Mouse (Mus musculus) forebrain, postnatal 0 days (tissue): ENCODE measurements at regions not wholly inside any gene's neighbourhood (a gene's known extent, or its start where the extent isn't known, plus 50 kb on each side); places are given as distances from the start of the nearest gene placed in this dataset.
A peak's percentile ranks its signal among the peaks of the same experiment; 100 is the strongest.

Source experiments
- ATAC-seq: fragments of 200-750 bp; cut with Nextera tagmentation; 2 replicates; pipeline ENCODE4 v1.8.0; 2017; ENCODE audit warnings: mild to moderate bottlenecking, moderate library complexity
- DNase-seq: peaks from one replicate; pipeline ENCODE4 v3.0.0-alpha.2; 2015
- H3K27ac ChIP-seq: fragments of 300-500 bp; sonication (generic); 2 replicates; pipeline ENCODE4 v1.5.1; 2014; ENCODE audit warnings: low read depth, mild to moderate bottlenecking, antibody characterized with exemption, low read length, moderate library complexity, mixed read lengths
- H3K27me3 ChIP-seq: fragments of 300-500 bp; sonication (generic); 2 replicates; pipeline ENCODE4 v1.6.1; 2014; ENCODE audit warnings: mild to moderate bottlenecking, low read length, mixed read lengths; ENCODE audit not compliant: insufficient read depth
- H3K36me3 ChIP-seq: fragments of 300-500 bp; sonication (generic); 2 replicates; pipeline ENCODE4 v1.6.1; 2014; ENCODE audit warnings: mild to moderate bottlenecking, moderate library complexity; ENCODE audit not compliant: insufficient read depth
- H3K4me1 ChIP-seq: fragments of 300-500 bp; sonication (generic); 2 replicates; pipeline ENCODE4 v1.6.1; 2014; ENCODE audit warnings: antibody characterized with exemption; ENCODE audit not compliant: insufficient read depth
- H3K4me2 ChIP-seq: fragments of 300-500 bp; sonication (generic); 2 replicates; pipeline ENCODE4 v1.6.1; 2014; ENCODE audit warnings: low read depth, mild to moderate bottlenecking, moderate library complexity
- H3K4me3 ChIP-seq: fragments of 300-500 bp; sonication (generic); 2 replicates; pipeline ENCODE4 v1.5.1; 2014; ENCODE audit warnings: low read depth, low read length, mixed read lengths
- H3K9ac ChIP-seq: fragments of 300-500 bp; sonication (generic); 2 replicates; pipeline ENCODE4 v1.6.1; 2014; ENCODE audit warnings: mild to moderate bottlenecking
- H3K9me3 ChIP-seq: fragments of 300-500 bp; sonication (generic); 2 replicates; pipeline ENCODE4 v1.6.1; 2016; ENCODE audit warnings: low read length
- CTCF ChIP-seq: sonication (generic); IDR thresholded peaks from 2 replicates; pipeline ENCODE4 v1.5.1; 2016; ENCODE audit warnings: antibody characterized with exemption, control low read depth, low read depth
- WGBS: fragments of 180-500 bp; shearing (Covaris S2); extraction: QIAGEN DNeasy Blood & Tissue Kit; methylation state at CpG from one replicate; pipeline ENCODE4 v1.1.7; 2014; 5-methylcytosine and 5-hydroxymethylcytosine counted together

DNA sequence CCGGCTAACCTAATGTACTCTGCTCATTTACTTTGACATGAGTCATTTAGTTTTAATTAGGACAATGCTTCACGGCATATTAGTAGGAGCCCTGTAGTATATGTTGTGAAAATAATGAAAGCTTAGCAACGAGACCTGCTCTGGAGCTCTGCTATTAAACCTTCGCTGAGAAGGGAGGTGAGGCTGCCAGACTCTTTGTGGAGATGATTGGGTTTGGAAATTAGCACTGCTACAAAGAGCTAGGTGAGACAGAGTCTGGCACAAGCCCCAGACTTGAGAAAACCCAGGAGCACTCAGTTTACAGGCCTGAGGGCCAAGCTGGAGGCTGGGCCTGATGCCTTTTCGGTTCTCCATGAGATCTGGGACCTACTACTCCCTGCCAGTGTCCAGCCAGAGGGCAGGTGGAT is 72.3 kb upstream of the Cacna1e start:
- no peak overlapping the region for H3K27ac ChIP-seq
- ATAC-seq (peak; percentile 55; the same call in 1 of the 2 replicates), DNase-seq (peak; percentile 34)

DNA sequence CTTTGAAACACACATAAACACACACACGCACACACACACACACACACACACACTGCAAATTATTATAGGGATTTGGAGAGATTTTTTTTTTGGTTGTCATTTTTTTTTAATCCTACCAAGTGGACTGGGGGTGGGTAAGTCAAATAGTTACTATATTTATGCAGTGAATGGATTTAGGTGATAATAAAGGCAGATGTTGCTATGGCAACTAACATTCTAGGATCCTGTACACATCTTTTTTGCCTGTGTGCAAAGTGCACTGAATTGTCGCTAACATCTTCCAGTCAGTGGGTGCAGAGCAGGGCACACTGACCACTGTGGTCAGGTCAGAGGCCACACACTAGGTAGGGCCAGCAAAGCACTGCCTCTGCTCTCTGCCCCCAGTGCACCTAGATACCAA is 68.4 kb upstream of the Cacna1e start:
- peak overlapping the region; percentile 57 for H3K27ac ChIP-seq
- TF ChIP-seq CTCF = no peak
- no peaks in the 10 kb centered on the region for H3K9me3 ChIP-seq
- DNase-seq = peak; percentile 43
- H3K4me1 ChIP-seq = peaks cover 7% of the 10 kb centered on the region; the same call in 1 of the 2 replicates
- 69% methylated on average over 2 of the region's 2 CpGs for WGBS
- no peak overlapping the region for H3K4me2 ChIP-seq
- no peaks in the 10 kb centered on the region for H3K36me3 ChIP-seq
- ATAC-seq = peak; percentile 81
- H3K9ac ChIP-seq = no peak overlapping the region
- no peaks in the 10 kb centered on the region for H3K27me3 ChIP-seq
- no peak overlapping the region for H3K4me3 ChIP-seq

More for the DNA sequence above, 72.3 kb upstream of the Cacna1e start:
- Histone ChIP-seq H3K4me2 (no peak overlapping the region), H3K27me3 (no peaks in the 10 kb centered on the region), H3K4me3 (no peak overlapping the region), H3K9me3 (no peaks in the 10 kb centered on the region), H3K36me3 (no peaks in the 10 kb centered on the region), H3K9ac (no peak overlapping the region), H3K4me1 (peaks cover 7% of the 10 kb centered on the region; the same call in 1 of the 2 replicates)
- WGBS = 25% methylated on average over 5 of the region's 5 CpGs
- TF ChIP-seq CTCF = no peak
